Mouse (Mus musculus) thymus, postnatal 36 days (tissue): ENCODE measurements around the gene Uba52.

ENCODE experiments used
- DNase-seq, 2 experiments: peaks; one replicate each; pipeline ENCODE4 v3.0.0; 2022; ENCODE audit warnings: mixed read lengths in 2 of 2

Gene Uba52

DNA sequence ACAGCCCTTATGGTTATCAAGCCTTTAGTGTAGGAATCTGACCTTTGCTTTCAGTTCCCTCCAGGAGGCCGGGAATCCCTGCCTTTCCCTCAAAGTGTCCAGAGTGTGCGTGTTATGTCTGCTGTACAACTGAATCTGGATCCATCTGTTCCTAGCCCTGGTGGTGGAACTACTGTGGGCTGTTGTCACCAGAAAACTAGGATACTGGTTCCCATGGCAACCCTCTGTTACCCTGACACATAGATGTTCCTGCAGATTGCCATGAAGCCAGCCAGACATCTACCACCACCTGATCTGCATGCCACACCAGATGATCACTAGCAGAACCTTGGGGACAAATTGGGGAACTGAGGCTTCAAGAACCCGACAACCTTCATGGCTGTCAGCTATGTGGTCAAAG is 28.7 kb downstream of the Uba52 start:
- no peak for DNase-seq

DNA sequence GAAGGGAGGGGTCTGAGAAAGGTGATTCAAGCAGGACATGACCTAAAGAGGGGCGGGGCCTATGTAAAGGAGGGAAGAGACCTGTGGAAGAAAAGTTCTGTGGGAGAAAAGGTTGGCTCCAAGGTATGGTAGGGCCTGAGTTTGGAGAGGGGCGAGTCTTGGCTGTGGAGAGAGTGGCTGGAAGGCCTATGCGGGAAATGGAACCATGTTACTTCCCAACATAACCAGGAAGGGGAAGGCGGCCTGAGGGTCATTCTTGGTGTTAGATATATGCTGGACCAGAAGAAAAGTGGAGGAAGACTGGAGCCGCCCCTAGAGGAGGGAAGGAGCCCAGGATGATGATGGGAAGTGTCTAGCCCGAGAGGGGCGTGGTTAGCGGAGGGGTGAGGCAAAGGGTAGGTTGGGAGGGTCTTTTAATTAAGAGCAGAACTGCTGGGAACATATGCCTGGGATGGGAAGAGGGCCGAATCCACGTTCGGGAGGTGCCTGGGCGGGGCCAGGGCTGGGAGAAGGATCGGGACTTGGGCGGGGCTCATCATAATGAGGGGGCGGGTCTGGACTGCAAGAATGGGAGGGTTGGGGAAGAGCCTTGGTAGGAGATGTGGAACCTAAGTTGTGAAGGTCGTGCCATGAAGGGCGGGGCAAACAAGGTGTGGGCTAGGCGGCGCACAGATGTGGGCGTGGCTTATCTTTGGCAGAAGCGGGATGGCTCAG is 33.2 kb downstream of the Uba52 start:
- DNase-seq: peak in 1 of 2 experiments; percentile 33

DNA sequence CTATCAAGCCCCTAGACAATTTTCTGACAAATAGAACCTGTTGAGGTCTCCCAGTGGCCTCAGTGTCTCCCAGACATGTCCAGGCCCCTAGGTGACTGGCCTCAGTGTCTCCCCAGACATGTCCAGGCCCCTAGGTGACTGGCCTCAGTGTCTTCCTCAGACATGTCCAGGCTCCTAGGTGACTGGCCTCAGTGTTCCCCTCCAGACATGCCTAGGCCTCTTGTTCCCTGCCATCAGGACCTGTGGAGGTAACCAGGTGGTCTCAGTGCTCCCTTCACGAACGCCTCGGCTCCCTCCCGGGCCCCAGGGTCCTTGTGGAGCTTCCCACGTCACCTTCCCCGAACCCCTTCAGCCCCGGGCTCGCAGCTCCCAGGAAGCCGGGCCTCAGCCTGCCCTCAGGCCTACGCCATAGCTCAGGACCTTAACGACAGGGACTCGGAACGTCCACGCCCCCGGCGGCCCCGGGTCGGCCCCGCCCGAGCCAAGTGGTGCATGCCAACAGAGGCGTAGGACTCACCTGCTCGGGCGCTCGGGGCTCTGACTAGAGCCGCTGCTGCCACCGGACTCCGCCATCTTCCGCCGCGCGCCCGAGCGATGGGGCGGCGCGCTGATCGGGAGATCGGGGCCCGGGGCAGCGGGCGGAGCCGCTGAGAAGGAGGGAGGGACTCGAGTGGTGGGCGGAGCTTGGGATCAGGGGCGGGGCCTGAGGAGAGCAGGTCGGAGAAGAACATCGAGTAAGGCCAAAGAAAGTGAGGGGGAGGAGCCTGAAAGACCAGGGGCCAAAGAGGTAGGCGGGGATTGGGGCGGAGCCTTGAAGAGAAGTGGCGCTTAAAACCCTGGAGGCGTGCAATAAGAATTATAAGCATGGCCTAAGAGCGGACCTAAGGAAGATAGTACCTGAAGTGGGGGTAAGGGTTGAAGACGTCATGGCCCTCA is 34.0 kb downstream of the Uba52 start, which contains the start of gene Klhl26:
Gene Klhl26 (minus strand): TSS at position 636 of the 936 bp plus-strand sequence.
- DNase-seq: peak; percentile 93 to 94

DNA sequence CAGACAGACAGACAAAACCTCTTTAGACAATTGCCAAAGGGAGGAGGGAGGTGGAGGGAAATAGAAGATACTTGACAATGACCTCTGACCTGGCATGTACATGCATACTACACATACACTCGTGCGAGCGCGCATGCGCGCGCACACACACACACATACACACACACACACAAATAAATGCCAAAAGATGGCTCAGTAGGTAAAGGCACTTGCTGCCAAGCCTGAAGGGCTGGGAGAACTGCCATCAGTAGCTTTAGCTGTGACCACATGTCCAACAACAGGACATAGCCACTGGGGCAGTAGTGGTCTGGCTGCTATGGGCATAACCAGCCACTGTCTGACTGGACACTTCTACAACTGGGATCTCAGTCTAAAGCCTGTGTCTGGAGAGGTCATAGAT is 38.7 kb downstream of the Uba52 start:
- no peak for DNase-seq

DNA sequence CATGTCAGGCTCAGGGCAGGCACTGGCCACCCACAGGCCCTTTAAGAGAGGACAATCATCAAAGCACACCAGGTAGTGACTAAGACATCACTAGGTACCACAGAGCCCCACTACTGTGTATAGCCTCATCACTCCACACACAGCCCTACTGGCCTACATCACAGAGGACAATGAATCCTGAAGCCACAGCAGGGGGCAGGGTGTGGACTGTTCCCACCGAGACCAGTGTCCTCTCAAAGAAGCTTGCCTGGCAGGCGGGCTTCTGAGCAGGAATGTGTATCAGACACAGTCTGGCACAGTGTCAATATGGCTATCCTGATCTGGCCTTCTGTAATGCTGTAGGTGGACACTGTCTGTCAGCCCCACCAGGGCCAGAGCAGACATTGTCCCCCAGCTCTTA is 40.7 kb downstream of the Uba52 start:
- DNase-seq: no peak

DNA sequence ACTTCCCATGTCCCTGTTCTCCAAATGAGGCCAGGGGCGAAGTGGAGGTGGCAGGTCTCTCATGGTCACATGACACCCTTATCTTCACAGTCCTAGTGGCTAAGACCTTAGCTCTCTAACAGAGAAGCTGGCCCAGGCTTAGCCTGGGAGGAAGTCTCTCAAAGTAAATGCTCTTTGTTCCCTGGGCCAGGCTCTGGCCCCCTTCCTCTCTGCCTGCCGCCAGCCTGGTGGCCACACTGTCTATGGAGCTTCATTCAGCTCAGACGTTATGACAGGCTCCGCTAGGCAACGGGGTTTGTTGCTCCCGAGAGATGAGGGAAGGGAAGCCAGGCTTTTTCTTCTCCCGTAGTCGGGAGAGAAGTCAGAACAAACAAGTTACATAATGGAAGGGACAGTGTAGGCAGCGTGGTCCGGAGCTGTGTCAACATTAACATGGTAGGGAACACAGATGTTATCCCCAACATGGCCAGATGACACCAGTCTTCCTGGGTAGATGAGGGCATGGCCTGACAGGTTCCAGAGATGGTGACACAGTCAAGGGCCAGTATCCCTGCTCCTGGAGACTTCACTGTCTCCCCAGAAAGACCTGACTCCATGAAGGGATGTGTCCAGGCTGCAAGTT is 41.2 kb downstream of the Uba52 start:
- no peak for DNase-seq

DNA sequence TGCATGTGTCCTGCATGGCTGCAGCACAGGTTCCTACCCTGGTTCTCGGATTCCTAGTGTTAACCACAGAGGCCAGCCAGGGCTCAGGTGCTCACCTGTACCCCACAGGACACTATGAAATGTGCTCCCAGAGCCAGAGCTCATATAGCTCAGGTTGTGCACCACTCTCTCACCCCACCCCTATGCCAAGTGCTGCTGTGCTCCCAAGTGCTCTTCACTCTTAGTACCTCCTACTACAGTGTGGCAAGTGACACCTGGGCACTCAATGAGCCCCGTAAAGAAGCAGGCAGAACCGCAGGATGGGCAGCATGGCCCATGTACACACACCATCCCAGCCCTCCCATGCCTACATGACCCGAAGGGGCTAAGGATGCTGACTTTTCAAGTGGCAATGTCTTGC is 41.9 kb downstream of the Uba52 start:
- no peak for DNase-seq

DNA sequence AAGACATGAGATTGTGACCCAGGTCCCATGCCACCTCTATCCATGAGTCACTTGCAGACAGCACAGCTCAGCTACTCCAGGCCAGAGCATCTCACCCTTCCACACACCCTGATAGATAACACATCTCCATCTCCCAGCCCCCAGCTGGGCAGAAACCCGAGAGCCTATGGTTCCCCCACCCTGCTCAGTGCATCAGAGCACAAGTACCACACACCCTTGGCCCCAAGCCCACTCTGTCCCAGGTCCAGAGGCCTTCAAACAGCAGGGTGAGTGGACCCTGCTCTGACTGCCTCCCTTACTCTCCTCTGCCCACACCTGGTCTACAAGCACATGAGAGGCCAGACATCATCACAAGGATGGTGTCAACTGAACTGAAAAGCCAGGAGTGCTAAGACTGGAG is 42.7 kb downstream of the Uba52 start:
- no peak for DNase-seq

DNA sequence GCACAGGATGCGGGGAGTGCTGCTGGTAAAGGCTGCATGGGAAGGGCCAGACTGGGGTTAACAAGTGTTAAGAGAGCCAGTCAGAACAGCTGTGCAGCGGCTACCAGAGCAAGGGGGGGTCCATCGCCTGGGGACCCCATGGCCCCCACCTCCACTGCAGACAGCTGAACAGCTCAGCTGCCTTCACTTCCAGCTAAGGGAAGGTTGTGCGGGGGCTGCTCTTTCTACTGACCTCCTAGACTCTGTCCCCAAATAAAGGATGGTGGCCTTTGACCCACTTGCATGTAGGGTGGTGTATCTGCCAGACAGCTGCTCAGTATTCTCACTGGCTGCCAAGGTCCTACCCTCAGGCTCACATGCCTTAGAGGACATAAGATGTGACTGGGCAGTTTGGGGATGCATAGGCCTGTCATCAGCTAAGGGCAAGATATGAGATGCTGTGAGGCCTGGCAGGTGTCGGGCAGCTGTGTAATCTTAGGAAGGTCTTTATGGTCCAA is 43.3 kb downstream of the Uba52 start:
- DNase-seq: no peak

DNA sequence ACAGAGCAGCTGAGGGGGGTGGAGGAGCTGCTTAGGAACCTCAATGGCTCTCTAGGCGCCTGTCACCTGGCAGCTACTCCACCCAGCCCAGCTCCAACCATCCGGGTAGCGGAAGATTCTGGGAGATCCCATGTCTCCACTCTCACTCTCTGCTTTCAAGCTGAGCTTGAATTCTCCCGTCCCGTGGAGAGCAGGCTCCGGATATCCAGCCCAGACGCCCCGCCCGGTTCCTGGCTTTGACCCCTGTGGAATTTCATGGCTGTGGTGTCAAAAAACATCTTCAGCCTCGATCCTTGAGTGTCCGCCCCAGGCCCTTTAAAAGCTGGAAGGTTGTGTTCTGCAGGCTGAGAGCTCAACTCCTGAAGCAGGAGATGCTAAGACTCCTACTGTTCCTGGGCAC is 43.8 kb downstream of the Uba52 start:
- DNase-seq: no peak

DNA sequence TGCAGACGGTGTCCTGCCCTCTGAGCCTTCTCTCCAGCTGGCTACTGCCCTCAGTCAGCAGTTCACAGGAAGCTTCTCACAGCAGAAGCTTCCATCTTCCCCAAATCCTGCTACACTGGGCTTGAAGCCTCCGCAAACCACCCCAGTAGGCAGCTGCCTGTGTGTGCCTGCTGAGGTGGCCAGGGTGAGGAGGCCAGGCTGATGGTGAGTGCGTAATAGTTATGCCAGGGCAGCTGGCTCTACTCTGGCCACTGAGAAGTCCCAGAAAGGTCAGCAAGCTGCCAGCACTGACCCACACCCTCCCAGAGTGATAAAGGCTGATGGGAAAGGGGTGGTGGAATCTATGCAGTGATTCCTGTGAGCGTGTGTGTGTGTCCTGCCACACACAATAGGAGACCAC is 44.3 kb downstream of the Uba52 start:
- DNase-seq: no peak

DNA sequence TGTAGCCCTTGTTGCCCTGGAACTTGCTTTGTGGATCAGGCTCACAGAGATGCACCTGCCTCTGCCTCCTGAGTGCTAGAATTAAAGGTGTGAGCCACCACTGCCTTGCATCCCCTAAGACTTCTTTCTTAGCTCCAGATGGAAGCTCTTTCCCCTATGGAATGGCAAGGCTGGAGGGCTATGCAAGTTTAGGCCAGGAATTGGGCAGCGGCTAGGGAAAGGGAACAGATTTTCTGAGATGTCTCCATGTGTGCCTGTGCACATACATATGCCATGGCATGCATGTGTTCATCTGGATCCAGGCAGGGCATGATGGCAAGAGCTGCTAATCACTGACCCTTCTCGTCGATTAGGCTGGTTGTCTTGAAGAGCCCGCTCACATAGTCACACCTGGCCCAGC is 44.9 kb downstream of the Uba52 start:
- no peak for DNase-seq

DNA sequence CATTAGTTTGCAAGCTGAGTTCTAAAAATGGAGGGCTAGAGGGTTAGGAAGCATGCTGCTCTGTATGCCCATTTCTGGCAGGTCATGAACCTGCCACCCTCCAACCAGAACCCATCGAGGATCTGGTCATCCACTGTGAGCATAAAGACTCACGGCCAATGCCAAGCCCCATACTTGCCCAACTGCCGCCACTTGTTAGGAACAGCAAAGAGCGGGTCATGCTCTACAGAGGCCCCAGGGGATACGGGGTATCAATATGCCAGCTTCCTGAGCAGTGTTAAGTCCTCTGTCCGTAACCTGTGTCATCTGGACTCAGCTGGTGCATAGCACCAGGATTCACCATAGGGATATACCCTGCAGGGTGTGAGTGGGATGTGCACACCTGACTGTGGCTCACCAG is 46.4 kb downstream of the Uba52 start:
- no peak for DNase-seq

DNA sequence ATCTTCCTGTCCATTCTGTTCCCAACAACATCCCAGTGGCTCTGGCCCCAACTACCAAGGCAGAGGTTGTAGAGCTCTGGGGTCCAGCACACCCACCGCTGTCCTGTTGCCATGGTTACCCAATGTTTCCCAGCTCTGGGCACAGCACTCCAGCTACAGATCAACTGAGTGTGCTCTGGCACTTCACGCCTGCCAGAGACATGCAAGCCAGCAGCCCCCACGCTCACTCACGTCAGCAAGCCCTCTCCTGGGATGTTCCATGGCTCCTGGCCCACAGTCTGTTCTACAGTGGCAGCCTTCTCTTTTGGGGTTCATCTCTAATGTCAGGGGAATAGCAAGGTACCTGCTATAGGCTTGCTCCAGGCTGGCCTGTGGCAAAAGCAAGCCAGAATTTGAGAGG is 47.3 kb downstream of the Uba52 start:
- no peak for DNase-seq

DNA sequence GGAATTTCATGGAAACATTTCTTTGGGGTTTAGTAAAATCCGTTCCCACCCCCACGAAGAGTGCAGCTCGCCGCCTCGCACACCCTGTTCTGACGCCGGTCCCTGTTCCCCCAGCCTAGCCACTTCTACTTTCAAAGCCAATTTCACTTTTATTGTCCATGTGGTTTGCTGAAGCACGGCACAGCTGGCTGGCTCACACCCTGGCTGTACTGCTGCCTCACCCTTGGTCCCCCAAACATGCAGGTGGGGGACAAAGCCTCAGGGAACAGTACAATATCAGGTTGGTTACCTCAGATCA is 48.1 kb downstream of the Uba52 start:
- DNase-seq: no peak

DNA sequence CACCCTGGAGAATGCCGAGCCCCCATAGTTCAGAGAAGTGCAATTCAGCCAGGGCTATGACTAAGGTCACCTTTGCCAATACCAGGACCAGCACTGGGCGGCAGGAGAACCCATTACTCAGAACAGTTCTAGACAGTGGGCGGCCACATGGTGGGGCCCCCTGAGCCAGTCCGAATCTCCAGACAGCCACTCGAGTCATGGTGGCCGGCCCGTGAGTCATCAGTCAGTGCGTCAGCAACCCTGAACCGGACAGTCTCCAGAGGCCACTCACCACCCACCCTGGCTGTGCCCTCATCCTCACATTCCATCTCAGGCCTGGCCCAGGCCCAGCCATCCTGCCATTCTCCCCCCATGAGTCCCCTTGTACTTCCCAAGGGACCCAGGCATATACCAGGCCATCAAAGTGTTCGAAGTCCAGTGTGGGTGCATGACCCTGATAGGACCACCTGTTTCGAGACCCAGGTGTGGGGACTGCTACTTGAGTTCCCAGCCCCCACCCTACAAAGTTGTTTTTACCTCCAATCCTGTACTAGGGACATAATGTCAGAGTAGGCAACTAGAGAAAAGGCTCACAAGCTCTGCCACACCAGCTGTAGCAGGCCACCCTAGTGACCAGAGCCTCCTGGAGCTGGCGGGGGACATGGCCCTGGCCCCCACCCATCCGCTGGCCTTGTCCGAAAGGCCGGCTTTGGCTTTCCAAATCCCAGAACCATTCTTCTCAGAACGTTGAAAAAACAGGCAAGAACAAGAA is 48.7 kb downstream of the Uba52 start:
- DNase-seq: no peak

DNA sequence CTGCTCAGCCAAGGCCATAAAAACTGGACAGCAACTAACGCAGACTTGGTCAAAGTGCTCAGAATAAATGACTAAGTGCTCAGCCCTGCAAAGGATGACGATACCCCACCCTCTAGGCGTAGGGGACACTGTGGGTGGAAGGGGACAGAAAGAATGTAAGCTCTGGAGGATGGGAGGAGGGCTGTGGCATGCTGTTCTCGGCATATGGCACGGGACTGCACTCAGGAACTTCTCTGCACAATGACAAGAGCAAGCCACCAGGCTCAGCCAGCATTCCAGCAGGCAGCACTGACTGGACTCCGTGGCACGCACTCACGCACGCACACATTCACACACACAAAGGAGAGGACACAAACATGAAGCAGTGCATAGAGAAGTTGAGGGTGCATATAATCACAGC is 50.0 kb downstream of the Uba52 start:
- DNase-seq: no peak

DNA sequence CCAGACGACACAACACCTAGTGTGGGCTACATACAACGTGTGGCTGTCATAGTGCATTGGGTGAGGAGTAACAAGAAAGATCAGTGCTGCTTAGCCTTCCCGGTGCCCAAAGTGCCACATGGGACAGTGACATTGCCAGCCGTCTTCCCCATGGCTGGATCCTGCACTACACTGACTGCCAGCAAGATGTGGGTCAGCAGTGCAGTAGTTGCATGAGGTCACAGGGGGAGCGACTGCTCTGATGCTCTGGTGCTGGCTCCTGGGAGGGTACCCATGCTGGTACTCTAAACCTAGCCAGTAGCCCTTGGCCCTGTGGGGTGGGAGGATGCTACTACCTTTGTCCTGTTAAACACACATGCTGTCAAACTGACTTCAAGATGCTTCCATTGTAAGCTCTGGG is 50.4 kb downstream of the Uba52 start:
- no peak for DNase-seq

DNA sequence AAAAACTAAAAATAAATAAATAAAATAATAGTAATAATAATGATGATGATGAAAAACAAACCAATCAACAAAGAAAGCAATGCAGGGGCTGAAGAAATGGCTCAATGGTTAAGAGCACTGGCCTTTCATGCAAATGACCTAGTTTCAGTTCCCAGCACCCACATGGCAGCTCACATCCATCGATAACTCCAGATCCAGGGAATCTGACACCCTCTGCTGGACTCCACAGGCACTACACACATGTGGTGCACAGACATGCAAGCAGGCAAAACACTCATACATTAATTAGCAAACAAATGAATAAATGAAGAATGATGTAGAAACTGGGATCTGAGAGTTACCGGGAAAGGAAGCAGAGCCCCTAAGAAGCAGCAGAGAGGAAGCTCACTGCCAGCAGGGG is 51.0 kb downstream of the Uba52 start:
- DNase-seq: no peak

DNA sequence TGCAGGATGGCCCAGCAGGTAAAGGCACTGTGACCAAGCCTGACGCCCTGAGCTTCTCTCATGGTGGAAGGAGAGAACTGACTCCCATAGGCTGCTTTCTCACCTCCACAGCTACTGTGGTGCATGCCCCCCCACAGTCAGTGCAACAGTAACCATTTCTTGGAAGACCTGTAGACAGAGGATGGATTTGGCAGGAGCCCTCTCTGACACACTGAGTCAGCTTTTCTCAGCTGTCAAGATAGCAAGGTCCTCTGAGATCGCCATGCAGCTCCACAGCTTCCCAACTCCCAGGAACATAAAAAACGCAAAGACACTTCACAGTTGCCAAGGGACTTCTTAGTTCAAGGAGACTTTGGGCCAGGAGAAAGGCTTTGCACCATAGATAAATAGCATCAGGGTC is 52.1 kb downstream of the Uba52 start:
- DNase-seq: no peak
